Mouse (Mus musculus) CH12.LX (cell line): Measurements from ENCODE around the gene BC147527. TPM values are rescaled to one million over a fixed set of nuclear protein-coding genes. Genes with fewer than 3 reads are reported as not detected.

ENCODE experiments used
- DNase-seq: peaks from one replicate; pipeline ENCODE4 v3.0.0-alpha.2; 2013; ENCODE audit errors: extremely low read depth
- H3K27ac ChIP-seq: 2 replicates; pipeline ENCODE4 v1.5.1; 2012; ENCODE audit warnings: low read depth, mild to moderate bottlenecking, control low read depth, moderate library complexity; ENCODE audit not compliant: insufficient read depth
- H3K27me3 ChIP-seq: replicated peaks from 2 replicates; pipeline ENCODE3; 2012; ENCODE audit warnings: inconsistent platforms
- H3K36me3 ChIP-seq, 2 experiments: replicated peaks in 1 of 2; 2 replicates each; pipeline versions ENCODE3 to v1.6.1; 2012; ENCODE audit warnings: inconsistent platforms in 1 of 2, low read length in 1 of 2, mild to moderate bottlenecking in 1 of 2, mixed read lengths in 1 of 2, moderate library complexity in 1 of 2; ENCODE audit not compliant: control insufficient read depth in 1 of 2, insufficient read depth in 1 of 2
- H3K4me1 ChIP-seq, 2 experiments: 2 replicates each; pipeline ENCODE4 v1.6.1; 2012; ENCODE audit warnings: inconsistent platforms in 1 of 2, moderate library complexity in 1 of 2; ENCODE audit not compliant: insufficient read depth in 2 of 2, control insufficient read depth in 1 of 2
- H3K4me2 ChIP-seq: 2 replicates; pipeline ENCODE4 v1.6.1; 2012; ENCODE audit warnings: low read depth, mild to moderate bottlenecking, control low read depth; ENCODE audit not compliant: poor library complexity, insufficient read depth, severe bottlenecking
- H3K4me3 ChIP-seq, 3 experiments: fragments of 150-350 bp in 1 of 3; sonication (generic) in 1 of 3; replicated peaks in 1 of 3; 2 replicates each; pipeline versions ENCODE3 to v1.5.1; 2011 to 2012; ENCODE audit warnings: low read depth in 2 of 3, low read length in 2 of 3, mild to moderate bottlenecking in 2 of 3, moderate library complexity in 2 of 3, control low read depth in 1 of 3, improper control_type of control experiment in 1 of 3, inconsistent platforms in 1 of 3, mixed read lengths in 1 of 3; ENCODE audit not compliant: poor library complexity in 1 of 3
- H3K79me2 ChIP-seq: replicated peaks from 2 replicates; pipeline ENCODE4 v1.6.1; 2012; ENCODE audit warnings: mild to moderate bottlenecking, moderate library complexity; ENCODE audit not compliant: control insufficient read depth, poor library complexity, insufficient read depth, severe bottlenecking; ENCODE audit errors: extremely low read depth
- H3K9ac ChIP-seq: 2 replicates; pipeline ENCODE4 v1.6.1; 2012; ENCODE audit warnings: low read depth, mild to moderate bottlenecking, control low read depth, moderate library complexity; ENCODE audit not compliant: insufficient read depth
- H3K9me3 ChIP-seq: replicated peaks from 2 replicates; pipeline ENCODE3; 2012; ENCODE audit warnings: low read length, inconsistent platforms, mixed read lengths
- CHD1 ChIP-seq: IDR thresholded peaks from 2 replicates; pipeline ENCODE4 v1.6.1; 2012; ENCODE audit warnings: low read depth, low read length, improper control_type of control experiment, inconsistent platforms
- CHD2 ChIP-seq: IDR thresholded peaks from 2 replicates; pipeline ENCODE4 v1.6.1; 2011; ENCODE audit warnings: low read length, improper control_type of control experiment
- EP300 ChIP-seq: IDR thresholded peaks from 2 replicates; pipeline ENCODE4 v1.6.1; 2011; ENCODE audit warnings: low read length, improper control_type of control experiment
- ETS1 ChIP-seq: conservative IDR thresholded peaks from 2 replicates; pipeline ENCODE4 v1.6.1; 2012; ENCODE audit warnings: low read depth, mild to moderate bottlenecking, inconsistent platforms, low read length, improper control_type of control experiment, moderate library complexity
- IRF4 ChIP-seq: IDR thresholded peaks from 2 replicates; pipeline ENCODE4 v1.6.1; 2014; ENCODE audit warnings: low read depth, mild to moderate bottlenecking, inconsistent platforms, low read length, improper control_type of control experiment
- KAT2A ChIP-seq: IDR thresholded peaks from 2 replicates; pipeline ENCODE4 v1.6.1; 2012; ENCODE audit warnings: low read length, improper control_type of control experiment, inconsistent platforms; ENCODE audit not compliant: insufficient replicate concordance
- MAX ChIP-seq: IDR thresholded peaks from 2 replicates; pipeline ENCODE4 v1.6.1; 2011; ENCODE audit warnings: low read length, improper control_type of control experiment
- MEF2A ChIP-seq: IDR thresholded peaks from 2 replicates; pipeline ENCODE4 v1.6.1; 2014; ENCODE audit warnings: low read depth, mild to moderate bottlenecking, inconsistent platforms, low read length, improper control_type of control experiment, borderline replicate concordance
- MYC ChIP-seq: IDR thresholded peaks from 2 replicates; pipeline ENCODE4 v1.6.1; 2011; ENCODE audit warnings: low read depth, mild to moderate bottlenecking, improper control_type of control experiment, low read length
- PAX5 ChIP-seq: IDR thresholded peaks from 2 replicates; pipeline ENCODE4 v1.6.1; 2012; ENCODE audit warnings: low read length, inconsistent platforms, mixed read lengths
- RCOR1 ChIP-seq: conservative IDR thresholded peaks from 2 replicates; pipeline ENCODE4 v1.6.1; 2012; ENCODE audit warnings: low read depth, mild to moderate bottlenecking, inconsistent platforms, low read length, improper control_type of control experiment
- SIN3A ChIP-seq: IDR thresholded peaks from 2 replicates; pipeline ENCODE4 v1.6.1; 2012; ENCODE audit warnings: low read length, improper control_type of control experiment, inconsistent platforms
- ZKSCAN1 ChIP-seq: IDR thresholded peaks from 2 replicates; pipeline ENCODE4 v1.6.1; 2012; ENCODE audit warnings: low read depth, inconsistent platforms, low read length, improper control_type of control experiment, borderline replicate concordance
- ZNF384 ChIP-seq: IDR thresholded peaks from 2 replicates; pipeline ENCODE4 v1.6.1; 2012; ENCODE audit warnings: low read depth, low read length, improper control_type of control experiment, inconsistent platforms
- dilution Hi-C: fragments of 300-500 bp; cut with MboI; formaldehyde crosslinking; loops from 2 replicates; pipeline ENCODE4 v1.14.3; 2020; ENCODE audit warnings: low sequenced_read_pairs; ENCODE audit not compliant: extremely low pct_unique_long_range_greater_than_20kb, extremely low pct_ligation_motif_present
- in situ Hi-C: fragments of 300-500 bp; cut with MboI; formaldehyde crosslinking; loops from 3 replicates; pipeline ENCODE4 v1.14.3; 2019; ENCODE audit warnings: low sequenced_read_pairs, low pct_ligation_motif_present, low pct_unique_long_range_greater_than_20kb, mixed read lengths
- polyA plus RNA-seq: library from polyadenylated mRNA; unstranded; fragments of >175 nt; gene quantifications from 2 replicates; pipeline ENCODE4 v1.2.1, GENCODE M21; 2012; ENCODE audit warnings: low read depth; ENCODE audit not compliant: insufficient read length
- total RNA-seq, 2 experiments: library from RNA; depleted of rRNA; stranded (reverse); fragments of 300-350 nt in 1 of 2; fragments of >200 nt in 1 of 2; gene quantifications; 2 replicates each; pipeline ENCODE4 v1.2.3; 2012 to 2014

BC147527 gene
- total and polyA plus RNA-seq, 3 experiments: 17.2 to 55.8 (median 33.6) TPM

DNA sequence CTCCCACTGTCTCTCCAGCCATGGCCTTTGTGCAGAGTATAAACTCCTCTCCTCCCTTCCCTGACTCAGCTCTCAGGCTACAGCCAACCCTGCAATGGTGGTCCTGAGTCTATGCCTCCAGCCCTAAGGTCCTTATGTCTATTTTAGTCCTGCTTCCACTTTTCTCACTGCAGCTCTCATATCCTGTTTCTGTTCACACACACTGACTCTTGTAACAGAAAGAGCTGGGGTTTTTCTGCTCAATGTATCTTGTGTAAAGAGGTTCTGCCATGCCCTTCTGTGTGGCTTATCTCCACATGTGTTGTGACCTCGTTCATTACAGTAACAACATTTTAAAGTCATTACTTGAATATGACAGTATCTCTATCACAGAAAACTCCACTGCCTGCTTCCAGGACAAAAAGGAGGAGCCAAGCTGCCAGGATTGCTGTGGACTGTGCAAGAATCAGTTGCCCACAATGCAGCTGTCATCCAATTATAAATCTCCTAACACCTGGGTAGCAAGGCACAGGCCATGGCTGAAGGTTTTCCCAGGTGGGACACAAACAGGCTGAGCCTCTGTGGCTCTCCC is 783 bp upstream of the BC147527 start:
- no peak overlapping the region for H3K4me3 ChIP-seq
- dilution Hi-C loops (no loop called here), in situ Hi-C loops (no loop called here)
- H3K4me1 ChIP-seq: peaks cover 11 to 21% of the 10 kb centered on the region in 2 experiments
- peaks cover 0 to 4% of the 10 kb centered on the region in 2 experiments for H3K36me3 ChIP-seq
- H3K27ac ChIP-seq: peak overlapping the region; percentile 88
- peak; percentile 35 for DNase-seq
- no peaks in the 10 kb centered on the region for H3K9me3 ChIP-seq
- H3K79me2 ChIP-seq: peaks cover 11% of the 10 kb centered on the region
- no peaks in the 10 kb centered on the region for H3K27me3 ChIP-seq
- H3K4me2 ChIP-seq: peak overlapping the region; percentile 94
- no peak overlapping the region for H3K9ac ChIP-seq
- TF ChIP-seq CHD2 (no peak), IRF4 (peak; percentile 48), ZKSCAN1 (no peak), KAT2A (no peak), MEF2A (peak; percentile 27; the same call in 1 of the 2 replicates), ETS1 (0 out of 2 replicates have a peak, but pooled peaks have one; percentile 16), SIN3A (no peak), EP300 (peak; percentile 53; the same call in 1 of the 2 replicates), CHD1 (no peak), ZNF384 (no peak), MYC (peak; percentile 26; the same call in 1 of the 2 replicates), RCOR1 (no peak), PAX5 (no peak)

DNA sequence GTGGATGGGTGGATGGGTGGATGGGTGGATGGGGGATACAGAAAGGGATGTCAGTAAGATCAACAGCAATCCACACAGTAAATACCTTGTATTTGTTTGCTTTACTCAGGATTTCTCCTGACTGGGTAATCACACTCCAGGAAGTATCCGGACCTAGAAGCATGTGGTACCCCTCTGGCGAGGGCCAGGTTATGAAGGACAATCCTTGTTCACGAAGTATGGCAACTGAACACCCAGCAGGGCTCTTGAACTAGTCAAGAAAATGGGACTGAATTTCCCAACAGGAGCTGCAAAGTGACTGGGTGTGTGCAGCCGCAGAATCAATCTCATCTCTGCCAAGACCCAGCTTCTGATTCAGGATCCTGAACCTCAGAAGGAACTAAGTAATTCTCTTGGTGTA is 661 bp downstream of the BC147527 start:
- no peak for TF ChIP-seq MYC
- TF ChIP-seq MAX: peak; percentile 56; the same call in 1 of the 2 replicates
- Histone ChIP-seq H3K9me3 (no peaks in the 10 kb centered on the region), H3K27me3 (no peaks in the 10 kb centered on the region), H3K4me3 (peak overlapping the region; percentile 54 to 60 (median 57)), H3K4me2 (peak overlapping the region; percentile 94), H3K27ac (peak overlapping the region; percentile 88; the same call in 1 of the 2 replicates), H3K4me1 (peaks cover 11 to 25% of the 10 kb centered on the region in 2 experiments), H3K79me2 (peaks cover 11% of the 10 kb centered on the region), H3K9ac (peak overlapping the region; percentile 75), H3K36me3 (peaks cover 0 to 9% of the 10 kb centered on the region in 2 experiments)
- dilution Hi-C loops (no loop called here), in situ Hi-C loops (no loop called here)
- DNase-seq: no peak
